Mouse (Mus musculus) lung, adult 2 months (tissue): ENCODE measurements at regions not wholly inside any gene's neighbourhood (a gene's known extent, or its start where the extent isn't known, plus 50 kb on each side); places are given as distances from the start of the nearest gene placed in this dataset.

ENCODE experiments used
- CTCF ChIP-seq: fragments of 200-500 bp; IDR thresholded peaks from 2 replicates; pipeline ENCODE4 v1.5.1; 2011; ENCODE audit warnings: mild to moderate bottlenecking, low read length, control low read depth; ENCODE audit not compliant: insufficient read depth
- POLR2A ChIP-seq: fragments of 200-500 bp; IDR thresholded peaks from 2 replicates; pipeline ENCODE4 v1.6.1; 2011; ENCODE audit warnings: low read depth, mild to moderate bottlenecking, control low read depth, low read length, borderline replicate concordance; ENCODE audit errors: extremely low read depth

GRCm38 (mm10) chr9:50029030-50029429 lies 230.3 kb upstream of the Ncam1 start:
- TF ChIP-seq POLR2A (no peak), CTCF (no peak)
